Mouse (Mus musculus) activated CD4-positive, CD25-positive, alpha-beta regulatory T cell, adult 9 weeks (primary cell): ENCODE data around the gene Casp2. TPM values are rescaled to one million over a fixed set of nuclear protein-coding genes. Genes with fewer than 3 reads are reported as not detected.

Experiments
- polyA plus RNA-seq: library from polyadenylated mRNA; unstranded; fragments of 100-300 nt; shearing (Covaris generic); gene quantifications from one replicate; pipeline ENCODE4 v1.2.1, GENCODE M21; 2017

Casp2 gene
- 77.7 TPM for polyA plus RNA-seq

GRCm38 (mm10) chr6:42264626-42265312 is at the start of gene Casp2:
Gene Casp2 (plus strand): TSS chr6:42264985.

DNA sequence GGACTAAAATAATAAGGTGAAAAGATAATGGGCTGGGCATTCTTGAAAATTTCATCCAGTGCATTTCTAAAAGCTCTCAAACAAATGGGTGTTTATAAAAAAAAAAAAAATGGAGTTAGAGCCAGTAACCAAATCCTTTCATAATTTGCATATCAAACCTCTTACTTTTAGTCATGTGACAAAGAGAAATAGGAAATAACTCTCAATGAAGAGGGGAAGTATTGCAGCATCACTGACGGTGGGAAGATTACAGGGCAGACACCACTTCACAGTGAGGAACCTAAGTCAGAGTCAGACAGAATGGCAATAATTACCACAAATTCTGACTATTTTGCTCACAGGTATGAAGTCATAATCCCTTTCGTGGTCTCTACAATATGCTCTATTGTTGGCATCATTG is 49.8 kb upstream of the Casp2 start, which contains the start of gene Tas2r144:
Gene Tas2r144, plus strand, starts transcription at position 301 of the 400 bp plus-strand sequence.

GRCm38 (mm10) chr6:42245711-42246353 is 19.0 kb upstream of the Casp2 start, which contains the start of gene Gstk1:
Gene Gstk1 (plus strand): TSS chr6:42245935.

DNA sequence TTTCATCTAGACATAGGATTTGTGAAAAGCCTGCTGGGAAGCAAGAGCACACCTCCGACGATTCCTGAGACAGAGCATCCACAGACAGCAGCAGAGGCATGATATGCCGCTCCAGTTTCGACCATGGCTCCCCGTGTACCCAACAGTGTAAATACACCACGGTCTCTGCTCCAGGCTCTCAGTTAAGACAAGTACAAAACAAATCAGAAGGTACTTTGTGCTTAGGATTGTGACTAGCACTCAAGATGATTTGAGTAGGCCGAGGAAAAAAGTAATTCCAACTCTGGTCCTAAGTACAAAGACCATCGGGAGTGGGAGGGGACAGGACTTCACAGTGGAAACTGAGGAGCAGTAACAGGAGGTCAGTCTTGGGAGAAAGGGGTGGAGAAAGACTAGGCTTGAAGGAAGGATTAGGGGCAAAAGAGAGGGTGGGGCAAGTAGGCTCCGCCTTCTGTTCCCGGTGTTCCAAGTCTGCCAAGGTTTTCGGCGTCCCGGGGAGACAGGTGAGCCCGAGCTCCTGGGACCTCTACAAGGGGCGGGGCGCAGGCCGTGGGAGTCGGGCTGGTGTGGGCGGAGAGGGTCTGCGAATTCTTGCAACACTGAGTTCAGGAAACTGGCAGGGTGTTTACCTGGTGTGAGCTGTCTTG is 3.1 kb upstream of the Casp2 start, which contains the start of gene Tmem139:
Gene Tmem139, plus strand, starts transcription at position 447 of the 647 bp plus-strand sequence.

GRCm38 (mm10) chr6:42286448-42286847 is 21.7 kb downstream of the Casp2 start, which contains the start of gene Clcn1:
Gene Clcn1 (plus strand): TSS chr6:42286685.

GRCm38 (mm10) chr6:42324482-42325267 is 59.9 kb downstream of the Casp2 start, which contains the start of gene Fam131b:
Gene Fam131b (minus strand): TSS chr6:42324643.

Other genes with a start within 250 kb of the Casp2 start
- gene Sva, start 226.6 kb upstream of the Casp2 start, polyA plus RNA-seq = not detected
- not detected for gene Tas2r139, start 124.0 kb upstream of the Casp2 start, polyA plus RNA-seq
- not detected for gene Tas2r144, start 49.7 kb upstream of the Casp2 start, polyA plus RNA-seq
- 13.4 TPM for gene Gstk1, start 19.1 kb upstream of the Casp2 start, polyA plus RNA-seq
- not detected for gene Tmem139, start 3.0 kb upstream of the Casp2 start, polyA plus RNA-seq
- gene Clcn1, start 21.7 kb downstream of the Casp2 start, polyA plus RNA-seq = not detected
- not detected for gene Fam131b, start 59.7 kb downstream of the Casp2 start, polyA plus RNA-seq
- 91.9 TPM for gene Zyx, start 84.6 kb downstream of the Casp2 start, polyA plus RNA-seq
- 0.16 TPM for gene Epha1, start 108.3 kb downstream of the Casp2 start, polyA plus RNA-seq
- not detected for gene Tas2r143, start 135.3 kb downstream of the Casp2 start, polyA plus RNA-seq
- not detected for gene Tas2r135, start 140.4 kb downstream of the Casp2 start, polyA plus RNA-seq
- not detected for gene Tas2r126, start 169.6 kb downstream of the Casp2 start, polyA plus RNA-seq
- not detected for gene Olfr458, start 200.2 kb downstream of the Casp2 start, polyA plus RNA-seq
- gene Olfr457, start 211.3 kb downstream of the Casp2 start, polyA plus RNA-seq = not detected
- not detected for gene Olfr456, start 222.2 kb downstream of the Casp2 start, polyA plus RNA-seq